Mouse (Mus musculus) lung, embryonic 16.5 days (tissue): ENCODE data around the gene Cdk14. TPM values are rescaled to one million over a fixed set of nuclear protein-coding genes. Genes with fewer than 3 reads are reported as not detected.

Source experiments
- ATAC-seq: fragments of 200-750 bp; cut with Nextera tagmentation; 2 replicates; pipeline ENCODE4 v1.8.0; 2017; ENCODE audit warnings: low read depth, mild to moderate bottlenecking, moderate library complexity
- H3K27ac ChIP-seq: fragments of 300-500 bp; sonication (generic); 2 replicates; pipeline ENCODE4 v1.5.1; 2014; ENCODE audit warnings: mild to moderate bottlenecking, control low read depth, low read length
- H3K27me3 ChIP-seq: fragments of 300-500 bp; sonication (generic); 2 replicates; pipeline ENCODE4 v1.6.1; 2014; ENCODE audit warnings: low read depth, low read length, mixed read lengths; ENCODE audit not compliant: control insufficient read depth, insufficient read depth
- H3K36me3 ChIP-seq: fragments of 300-500 bp; sonication (generic); 2 replicates; pipeline ENCODE4 v1.6.1; 2014; ENCODE audit warnings: low read length; ENCODE audit not compliant: control insufficient read depth, insufficient read depth
- H3K4me1 ChIP-seq: fragments of 300-500 bp; sonication (generic); replicated peaks from 2 replicates; pipeline ENCODE4 v1.6.1; 2014; ENCODE audit warnings: low read length, mixed read lengths; ENCODE audit not compliant: control insufficient read depth, insufficient read depth
- H3K4me2 ChIP-seq: fragments of 300-500 bp; sonication (generic); 2 replicates; pipeline ENCODE4 v1.6.1; 2014; ENCODE audit warnings: low read depth, low read length, control low read depth
- H3K4me3 ChIP-seq: fragments of 300-500 bp; sonication (generic); 2 replicates; pipeline ENCODE4 v1.5.1; 2014; ENCODE audit warnings: mild to moderate bottlenecking, low read length, control low read depth
- H3K9ac ChIP-seq: fragments of 300-500 bp; sonication (generic); 2 replicates; pipeline ENCODE4 v1.6.1; 2014; ENCODE audit warnings: low read length, control low read depth
- H3K9me3 ChIP-seq: fragments of 300-500 bp; sonication (generic); 2 replicates; pipeline ENCODE4 v1.6.1; 2016; ENCODE audit warnings: low read length; ENCODE audit not compliant: control insufficient read depth
- WGBS: fragments of 180-500 bp; shearing (Covaris S2); extraction: QIAGEN DNeasy Blood & Tissue Kit; methylation state at CpG from one replicate; pipeline ENCODE4 v1.1.7; 2014; 5-methylcytosine and 5-hydroxymethylcytosine counted together
- polyA plus RNA-seq: library from polyadenylated mRNA; unstranded; fragments of >200 nt; fragmentation: Nextera tagmentation; extraction: Ambion mirVana; gene quantifications from 2 replicates; pipeline ENCODE4 v1.2.1, GENCODE M21; 2015

The Cdk14 gene
- polyA plus RNA-seq, 1 experiment from 2014 or later = 28.6 TPM

DNA sequence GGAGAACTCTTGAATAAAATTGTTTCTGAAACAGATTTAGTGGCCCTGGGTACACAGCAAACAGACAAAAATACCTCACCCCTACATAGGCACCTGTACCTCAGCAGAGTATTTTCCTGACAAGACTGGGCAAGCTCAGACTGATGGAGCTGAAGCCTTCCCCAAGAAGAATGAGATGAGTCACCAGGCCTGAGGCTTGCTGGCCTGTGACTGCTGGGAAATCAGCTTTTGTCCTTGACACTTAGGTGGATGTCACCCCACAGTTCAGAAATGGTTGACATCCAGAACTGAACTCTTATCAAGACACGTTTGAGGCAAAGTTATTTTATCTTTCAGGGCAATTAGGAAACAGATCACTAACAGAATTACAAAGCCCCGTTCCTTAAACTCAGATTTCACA lies 652.2 kb downstream of the Cdk14 start:
- H3K36me3 ChIP-seq = no peaks in the 10 kb centered on the region
- no peaks in the 10 kb centered on the region for H3K9me3 ChIP-seq
- no peak overlapping the region for H3K4me3 ChIP-seq
- no peaks in the 10 kb centered on the region for H3K4me1 ChIP-seq
- H3K27me3 ChIP-seq = no peaks in the 10 kb centered on the region
- 47% methylated on average over 2 of the region's 2 CpGs for WGBS
- no peak for ATAC-seq
- no peak overlapping the region for H3K9ac ChIP-seq
- no peak overlapping the region for H3K27ac ChIP-seq
- no peak overlapping the region for H3K4me2 ChIP-seq

DNA sequence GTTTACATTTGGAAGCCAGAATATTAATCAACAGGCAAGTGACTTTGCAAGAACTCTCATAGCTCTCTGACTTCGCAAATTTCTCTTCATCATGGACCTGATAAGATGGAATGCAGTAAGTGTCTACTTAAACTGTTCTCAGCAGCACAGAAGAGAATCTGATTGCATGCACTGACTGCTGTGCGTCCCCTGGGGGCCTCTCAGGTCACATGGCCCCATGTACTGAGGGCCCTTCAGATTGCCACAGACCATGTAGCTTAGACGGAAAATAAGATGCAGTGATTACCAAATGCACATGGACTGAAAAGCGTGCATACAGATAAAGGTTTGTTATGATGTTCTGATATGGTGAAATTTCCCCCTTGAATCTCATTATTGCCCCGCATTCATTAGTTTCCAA lies 653.4 kb downstream of the Cdk14 start:
- H3K27me3 ChIP-seq = no peaks in the 10 kb centered on the region
- H3K36me3 ChIP-seq = no peaks in the 10 kb centered on the region
- no peaks in the 10 kb centered on the region for H3K9me3 ChIP-seq
- H3K4me2 ChIP-seq = no peak overlapping the region
- H3K27ac ChIP-seq = no peak overlapping the region
- ATAC-seq = no peak
- H3K9ac ChIP-seq = no peak overlapping the region
- WGBS = 41% methylated on average over 5 of the region's 5 CpGs
- no peak overlapping the region for H3K4me3 ChIP-seq
- H3K4me1 ChIP-seq = no peaks in the 10 kb centered on the region

DNA sequence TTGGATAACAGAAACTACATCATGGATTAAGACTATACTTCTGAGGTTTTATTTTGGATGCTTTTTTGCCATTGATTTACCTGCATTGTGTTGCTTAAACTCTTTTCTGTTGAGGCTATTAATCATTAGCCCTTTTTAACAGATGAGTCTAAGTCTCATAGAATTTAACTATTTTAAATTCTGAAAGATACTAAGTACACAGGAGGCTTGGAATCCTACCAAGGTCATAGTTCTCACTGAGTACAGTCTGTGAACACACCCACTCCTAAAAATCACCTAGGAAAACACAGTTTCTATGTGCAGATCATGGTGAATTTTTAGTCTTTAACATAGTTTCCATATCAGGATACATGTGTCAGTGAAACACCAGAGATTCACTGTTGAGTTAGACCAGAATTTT lies 658.2 kb downstream of the Cdk14 start:
- H3K4me3 ChIP-seq = no peak overlapping the region
- H3K9ac ChIP-seq = no peak overlapping the region
- H3K36me3 ChIP-seq = no peaks in the 10 kb centered on the region
- no peaks in the 10 kb centered on the region for H3K9me3 ChIP-seq
- H3K4me1 ChIP-seq = peaks cover 5% of the 10 kb centered on the region; the same call in 1 of the 2 replicates
- no peak overlapping the region for H3K27ac ChIP-seq
- H3K4me2 ChIP-seq = no peak overlapping the region
- no peak for ATAC-seq
- no peaks in the 10 kb centered on the region for H3K27me3 ChIP-seq

DNA sequence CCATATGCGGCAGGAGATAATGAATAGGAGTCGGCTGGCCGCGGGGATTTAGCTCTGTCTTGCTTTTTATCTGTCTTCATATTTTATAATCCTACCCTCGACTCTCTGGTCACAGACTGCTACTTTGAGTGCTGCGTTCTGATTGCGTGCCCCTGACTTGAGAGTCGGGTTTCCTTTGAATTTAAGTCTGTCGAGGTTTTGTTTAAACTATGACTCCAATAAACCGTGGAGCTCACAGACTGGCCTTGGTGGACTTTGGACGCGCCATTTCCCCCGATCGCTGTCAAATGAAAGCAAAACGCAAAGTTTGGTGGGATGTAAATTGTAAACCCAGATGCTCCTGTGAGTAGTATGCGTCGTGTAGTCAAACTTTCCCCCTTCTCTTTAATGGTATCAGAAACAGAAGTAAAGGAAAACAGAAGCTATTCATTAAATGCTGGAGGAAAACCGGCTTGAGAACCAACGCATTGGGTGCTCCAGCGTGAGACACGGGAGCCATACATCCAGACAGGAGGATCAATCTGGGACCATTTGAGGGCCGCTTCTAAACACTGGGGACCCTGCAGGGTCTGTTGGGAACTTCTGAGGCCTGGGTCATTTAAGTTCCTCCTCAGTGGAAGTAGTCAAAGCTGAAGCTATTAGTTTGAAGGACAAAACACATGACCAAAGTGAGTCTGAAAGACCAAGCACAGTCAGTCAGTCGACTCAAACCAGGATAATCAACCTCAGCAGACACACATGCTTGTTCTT lies 661.6 kb downstream of the Cdk14 start:
- no peaks in the 10 kb centered on the region for H3K9me3 ChIP-seq
- H3K27ac ChIP-seq = peak overlapping the region; percentile 99
- H3K36me3 ChIP-seq = no peaks in the 10 kb centered on the region
- peak overlapping the region; percentile 71 for H3K4me2 ChIP-seq
- H3K27me3 ChIP-seq = no peaks in the 10 kb centered on the region
- peak overlapping the region; percentile 72 for H3K9ac ChIP-seq
- peak overlapping the region; percentile 86 for H3K4me3 ChIP-seq
- ATAC-seq = peak; percentile 44
- under 1% methylated on average over 23 of the region's 23 CpGs for WGBS
- peaks cover 9% of the 10 kb centered on the region; the same call in 1 of the 2 replicates for H3K4me1 ChIP-seq

DNA sequence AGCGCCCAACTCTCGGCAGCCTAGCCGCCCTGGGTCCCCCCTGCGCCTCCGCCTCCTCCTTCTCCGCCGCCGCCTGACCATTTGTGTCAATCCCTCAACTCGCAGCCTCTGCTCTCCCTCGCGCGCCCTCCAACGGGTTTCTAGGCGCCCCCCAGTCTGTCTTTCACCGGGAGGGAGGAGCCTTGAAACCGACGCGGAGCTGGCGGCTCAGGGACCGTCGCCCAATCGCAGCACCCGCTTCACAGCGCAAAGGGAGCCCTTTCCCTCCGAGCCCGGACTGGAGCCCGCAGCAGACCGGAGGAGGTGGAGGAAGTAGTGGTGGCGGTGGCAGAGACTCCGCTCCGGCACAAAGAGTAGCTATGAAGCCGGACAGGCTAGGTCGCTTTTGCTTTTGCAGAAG lies 662.2 kb downstream of the Cdk14 start, which contains the start of gene Fzd1:
TSS of gene Fzd1 (minus strand) at position 134 of the 400 bp plus-strand sequence.
- no peaks in the 10 kb centered on the region for H3K27me3 ChIP-seq
- H3K36me3 ChIP-seq = no peaks in the 10 kb centered on the region
- no peaks in the 10 kb centered on the region for H3K9me3 ChIP-seq
- H3K4me1 ChIP-seq = peaks cover 9% of the 10 kb centered on the region; the same call in 1 of the 2 replicates
- H3K9ac ChIP-seq = peak within 1 kb of the TSS; percentile 93
- peak; percentile 95 for ATAC-seq
- WGBS = 0% methylated on average over 27 of the region's 33 CpGs
- H3K27ac ChIP-seq = peak within 1 kb of the TSS; percentile 99
- peak within 1 kb of the TSS; percentile 71 for H3K4me2 ChIP-seq
- peak within 1 kb of the TSS; percentile 86 for H3K4me3 ChIP-seq

DNA sequence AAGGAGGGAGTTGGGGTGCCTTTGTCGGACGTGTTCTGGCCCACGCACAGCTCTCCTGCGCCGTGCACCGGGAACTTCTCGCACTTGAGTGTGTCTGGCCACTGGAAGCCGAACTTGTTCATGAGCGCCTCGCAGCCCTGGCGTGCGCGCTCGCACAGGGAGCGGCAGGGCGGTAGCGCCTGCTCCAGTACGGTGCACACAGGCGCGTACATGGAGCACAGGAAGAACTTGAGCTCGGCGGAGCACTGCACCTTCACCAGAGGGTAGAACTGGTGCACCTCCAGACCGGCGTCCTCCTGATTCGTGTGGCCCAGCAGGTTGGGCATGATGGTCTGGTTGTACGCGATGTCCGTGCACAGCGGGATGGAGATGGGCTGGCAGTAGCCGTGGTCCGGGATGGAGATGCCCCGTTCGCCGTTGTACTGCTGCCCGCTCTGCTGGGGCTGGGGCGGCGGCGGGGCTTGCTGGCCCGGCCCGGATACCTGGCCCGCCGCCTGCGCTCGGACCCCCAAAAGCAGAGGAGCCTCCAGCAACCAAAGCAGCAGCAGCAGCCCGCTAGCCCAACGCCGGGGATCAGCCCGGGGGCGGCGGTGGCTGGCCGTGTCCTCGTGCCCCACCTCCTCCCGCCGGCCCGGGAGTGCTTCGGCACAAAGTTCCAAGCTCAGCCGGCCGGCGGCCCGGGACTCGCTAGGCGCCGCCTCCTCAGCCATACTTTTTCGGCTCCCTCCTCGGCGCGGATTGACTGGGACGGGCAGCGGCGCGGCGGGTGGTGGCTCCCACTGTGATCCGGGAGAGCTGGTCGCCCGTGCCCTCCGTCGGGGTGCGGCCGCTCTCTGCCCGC lies 663.0 kb downstream of the Cdk14 start:
- H3K4me3 ChIP-seq = peak overlapping the region; percentile 86
- peak overlapping the region; percentile 93 for H3K9ac ChIP-seq
- H3K36me3 ChIP-seq = peaks cover 2% of the 10 kb centered on the region; the same call in 1 of the 2 replicates
- H3K4me1 ChIP-seq = peaks cover 9% of the 10 kb centered on the region; the same call in 1 of the 2 replicates
- H3K4me2 ChIP-seq = peak overlapping the region; percentile 71
- no peaks in the 10 kb centered on the region for H3K27me3 ChIP-seq
- no peaks in the 10 kb centered on the region for H3K9me3 ChIP-seq
- ATAC-seq = peak; percentile 56
- H3K27ac ChIP-seq = peak overlapping the region; percentile 99
- under 1% methylated on average over 49 of the region's 80 CpGs for WGBS

DNA sequence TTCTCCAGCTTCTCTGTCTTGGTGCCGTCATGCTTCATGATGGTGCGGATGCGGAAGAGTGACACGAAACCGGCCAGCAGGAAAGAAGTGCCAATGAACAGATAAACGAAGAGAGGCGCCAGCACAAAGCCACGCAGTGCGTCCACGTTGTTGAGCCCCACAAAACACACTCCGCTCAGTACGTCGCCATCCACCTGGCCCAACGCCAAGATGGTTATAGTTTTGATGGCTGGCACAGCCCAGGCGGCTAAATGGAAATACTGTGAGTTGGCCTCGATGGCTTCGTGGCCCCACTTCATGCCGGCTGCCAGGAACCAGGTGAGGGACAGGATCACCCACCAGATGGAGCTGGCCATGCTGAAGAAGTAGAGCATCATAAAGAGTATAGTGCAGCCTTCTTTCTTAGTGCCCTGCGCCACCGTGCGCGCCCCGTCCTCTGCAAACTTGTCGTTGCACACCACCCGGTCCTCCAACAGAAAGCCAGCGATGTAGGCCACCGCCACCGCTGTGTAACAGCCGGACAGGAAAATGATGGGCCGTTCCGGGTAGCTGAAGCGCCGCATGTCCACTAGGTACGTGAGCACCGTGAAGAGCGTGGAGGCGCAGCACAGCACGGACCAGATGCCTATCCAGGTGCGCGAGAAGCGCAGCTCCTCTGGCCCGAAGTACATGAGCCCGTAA lies 664.0 kb downstream of the Cdk14 start:
- 3% methylated on average over 43 of the region's 43 CpGs for WGBS

DNA sequence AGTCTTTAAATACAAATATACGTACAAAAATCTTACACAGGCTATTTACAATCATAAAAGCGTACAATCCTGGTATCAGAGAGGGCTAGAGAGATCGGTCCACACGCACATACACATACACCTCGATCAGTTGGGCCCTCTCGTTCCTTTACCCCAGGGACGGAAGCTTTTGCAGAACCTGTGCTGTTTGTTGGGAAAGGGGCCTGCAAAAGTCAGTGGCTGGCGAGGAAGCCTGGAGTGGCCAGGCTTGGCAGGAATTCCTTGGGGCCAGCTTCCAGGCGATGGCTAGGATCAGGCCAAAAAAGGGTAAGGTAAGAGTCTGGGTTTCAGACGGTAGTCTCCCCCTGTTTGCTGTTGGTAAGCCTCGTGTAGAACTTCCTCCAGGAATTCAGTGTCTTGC lies 664.8 kb downstream of the Cdk14 start:
- WGBS = 26% methylated on average over 11 of the region's 11 CpGs
- H3K9me3 ChIP-seq = no peaks in the 10 kb centered on the region
- H3K27me3 ChIP-seq = no peaks in the 10 kb centered on the region
- no peak for ATAC-seq
- peak overlapping the region; percentile 86 for H3K4me3 ChIP-seq
- peak overlapping the region; percentile 71 for H3K4me2 ChIP-seq
- H3K36me3 ChIP-seq = peaks cover 2% of the 10 kb centered on the region; the same call in 1 of the 2 replicates
- peaks cover 9% of the 10 kb centered on the region; the same call in 1 of the 2 replicates for H3K4me1 ChIP-seq
- H3K27ac ChIP-seq = peak overlapping the region; percentile 26; the same call in 1 of the 2 replicates
- peak overlapping the region; percentile 93 for H3K9ac ChIP-seq

More for the DNA sequence above, 664.0 kb downstream of the Cdk14 start:
- no peaks in the 10 kb centered on the region for H3K9me3 ChIP-seq
- no peak for ATAC-seq
- H3K27me3 ChIP-seq = no peaks in the 10 kb centered on the region
- peak overlapping the region; percentile 99 for H3K27ac ChIP-seq
- peak overlapping the region; percentile 71 for H3K4me2 ChIP-seq
- peak overlapping the region; percentile 93 for H3K9ac ChIP-seq
- peaks cover 2% of the 10 kb centered on the region; the same call in 1 of the 2 replicates for H3K36me3 ChIP-seq
- H3K4me1 ChIP-seq = peaks cover 9% of the 10 kb centered on the region; the same call in 1 of the 2 replicates
- H3K4me3 ChIP-seq = peak overlapping the region; percentile 86
